Mouse (Mus musculus) urinary bladder, adult 18-20 months (tissue): Measurements from ENCODE around the gene Sh2b2.

ENCODE experiments used
- DNase-seq, 2 experiments: peaks; one replicate each; pipeline ENCODE4 v3.0.0; 2022; ENCODE audit warnings: low spot score in 2 of 2, mixed read lengths in 2 of 2

The Sh2b2 gene

DNA sequence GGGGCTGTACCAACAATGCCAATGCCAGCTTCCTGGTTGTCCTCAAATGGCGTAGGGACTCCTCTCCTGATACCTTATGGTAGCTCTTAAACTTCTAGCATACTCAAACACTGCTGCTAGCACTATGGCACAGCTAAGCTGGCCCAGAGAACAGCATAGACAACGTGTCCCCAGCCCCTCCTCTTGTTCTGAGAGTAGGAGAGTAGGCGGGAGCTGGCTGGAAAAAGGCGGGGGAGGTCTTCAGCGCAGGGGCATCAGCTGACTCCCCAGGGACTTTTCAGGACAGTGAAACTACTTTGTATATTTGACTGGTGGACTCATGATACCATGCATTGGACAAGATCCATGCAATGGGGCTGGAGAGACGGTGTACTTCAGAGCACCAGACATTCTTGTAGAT is 64.3 kb downstream of the Sh2b2 start:
- no peak for DNase-seq

GRCm38 (mm10) chr5:136181197-136181596 is 65.2 kb downstream of the Sh2b2 start:
- no peak for DNase-seq

DNA sequence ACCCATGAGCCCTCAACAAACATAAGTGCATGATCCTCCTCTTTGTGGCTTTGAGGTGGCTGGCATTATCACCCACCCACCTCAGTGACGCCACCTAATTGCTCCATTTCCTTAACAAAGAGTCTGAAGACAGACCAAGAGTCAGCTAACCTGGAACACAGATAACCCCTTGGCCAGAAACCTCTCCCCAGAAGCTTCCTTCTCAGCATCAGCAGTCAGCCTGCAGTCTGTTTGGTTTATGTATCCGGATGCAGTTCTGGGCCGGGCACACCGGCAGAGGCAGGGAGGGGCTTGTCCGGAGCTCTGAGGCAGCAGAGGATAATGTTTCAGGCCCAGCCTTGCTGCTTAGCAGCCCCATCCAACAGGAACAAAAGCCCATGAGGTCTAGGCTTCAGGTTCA is 66.8 kb downstream of the Sh2b2 start:
- DNase-seq: no peak

GRCm38 (mm10) chr5:136173606-136174463 is 72.5 kb downstream of the Sh2b2 start:
- peak; percentile 33 to 51 for DNase-seq

DNA sequence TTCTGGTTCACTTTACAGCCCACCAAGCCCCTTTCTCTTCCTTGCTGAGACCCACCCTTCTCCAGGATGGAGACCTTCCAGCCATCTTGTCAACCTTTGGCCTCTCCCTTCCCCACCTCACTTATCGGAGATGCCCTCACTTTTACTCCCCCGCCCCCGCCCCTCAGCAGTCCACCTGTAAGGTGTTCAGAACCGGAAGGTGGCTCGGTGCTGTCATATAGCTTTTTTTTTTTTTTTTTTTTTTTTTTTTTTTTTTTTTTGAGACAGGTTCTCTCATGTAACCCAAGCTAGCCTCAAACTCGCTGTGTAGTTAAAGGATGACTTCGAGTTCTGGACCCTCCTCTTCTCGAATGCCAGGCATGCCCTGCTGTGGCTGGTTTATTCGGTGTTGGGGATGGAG is 73.4 kb downstream of the Sh2b2 start:
- DNase-seq: no peak

DNA sequence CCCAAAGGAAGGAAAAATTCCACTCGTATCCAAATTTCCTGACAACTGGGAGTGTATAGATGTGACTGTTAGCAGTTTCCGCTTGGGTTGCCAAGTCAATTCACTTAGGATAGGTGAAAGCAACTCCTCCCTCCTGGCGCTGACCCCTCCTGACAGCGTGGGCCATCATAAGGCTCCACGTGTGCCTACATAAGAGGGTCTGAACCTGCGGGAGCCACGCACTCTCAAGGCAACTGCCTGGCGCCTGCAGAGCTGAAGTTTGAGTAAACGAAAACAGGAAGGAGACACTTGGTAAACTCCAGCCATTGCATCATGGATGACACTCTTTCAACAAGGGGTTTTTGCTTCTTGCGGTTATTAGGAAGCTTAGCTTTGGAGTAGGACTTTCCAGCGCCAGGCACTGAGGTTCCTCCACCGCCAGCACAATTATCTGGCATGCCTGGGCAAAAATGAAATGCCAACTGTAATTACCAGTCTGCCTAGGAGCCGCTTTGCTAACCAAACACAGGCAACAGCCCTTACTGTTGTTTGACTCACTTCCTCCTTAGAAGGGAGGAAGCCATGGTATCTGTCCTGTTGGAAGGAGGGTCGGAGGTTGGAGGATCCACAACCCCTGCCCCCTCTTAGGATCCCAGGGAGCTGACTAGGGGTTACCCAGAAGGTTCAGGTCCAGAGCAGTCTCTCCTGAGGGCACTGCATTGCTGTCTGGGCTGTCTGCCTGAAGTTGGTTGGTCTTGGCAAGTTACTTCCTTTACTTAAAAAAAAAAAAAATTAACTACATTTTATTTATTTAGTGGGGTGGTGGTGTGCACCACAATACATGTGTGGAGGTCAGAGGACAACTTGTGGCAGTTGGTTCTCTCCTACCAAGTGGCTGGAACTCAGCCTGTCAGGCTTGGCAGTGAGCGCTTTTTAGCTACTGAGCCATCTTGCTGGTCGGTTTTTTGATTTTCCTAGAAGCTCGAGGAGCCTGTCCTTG is 74.7 kb downstream of the Sh2b2 start:
- DNase-seq: peak; percentile 25 to 52

DNA sequence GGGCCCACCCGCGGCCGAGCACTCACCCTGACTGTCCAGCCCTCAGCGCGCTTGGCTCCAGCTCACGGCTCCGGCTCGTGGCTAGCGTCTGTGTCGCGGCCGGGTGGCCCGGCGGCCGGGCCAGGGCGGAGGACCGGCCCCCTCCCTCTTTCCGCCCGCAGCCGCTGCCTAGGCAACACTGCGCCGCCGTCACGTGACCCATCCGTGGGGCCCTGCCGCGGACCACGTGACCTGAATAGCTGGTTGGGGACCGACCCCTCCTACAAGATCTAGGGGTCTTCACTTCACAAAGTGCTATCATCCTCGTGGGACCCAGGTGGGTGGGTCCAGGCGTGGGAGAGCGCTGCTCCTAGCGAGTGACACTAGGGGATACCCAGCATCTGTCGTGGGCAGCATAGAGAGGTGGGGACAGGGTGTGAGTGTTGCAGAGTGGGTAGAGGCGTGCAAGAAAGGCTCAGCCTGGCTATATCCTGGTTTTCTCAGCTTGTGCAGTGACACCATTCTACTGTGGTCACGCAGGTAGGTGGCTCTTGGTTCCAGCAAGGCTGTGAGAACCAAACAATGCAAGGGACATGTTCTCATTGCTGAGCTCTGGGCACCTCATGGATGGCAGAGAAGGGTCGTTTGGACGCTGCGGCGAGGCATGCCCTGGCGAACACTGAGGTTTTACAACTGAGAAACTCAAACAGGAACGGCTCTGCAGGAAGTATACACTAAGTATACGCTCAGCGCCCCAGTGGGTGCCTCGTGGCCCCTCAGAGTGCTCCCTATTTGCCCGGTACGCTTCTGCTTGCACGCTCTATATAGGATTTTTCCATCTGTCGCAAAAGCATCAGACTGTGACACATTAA is 75.6 kb downstream of the Sh2b2 start, which contains the start of gene Orai2:
Gene Orai2 (minus strand): TSS at position 202 of the 851 bp plus-strand sequence.
- DNase-seq: peak; percentile 74 to 82

DNA sequence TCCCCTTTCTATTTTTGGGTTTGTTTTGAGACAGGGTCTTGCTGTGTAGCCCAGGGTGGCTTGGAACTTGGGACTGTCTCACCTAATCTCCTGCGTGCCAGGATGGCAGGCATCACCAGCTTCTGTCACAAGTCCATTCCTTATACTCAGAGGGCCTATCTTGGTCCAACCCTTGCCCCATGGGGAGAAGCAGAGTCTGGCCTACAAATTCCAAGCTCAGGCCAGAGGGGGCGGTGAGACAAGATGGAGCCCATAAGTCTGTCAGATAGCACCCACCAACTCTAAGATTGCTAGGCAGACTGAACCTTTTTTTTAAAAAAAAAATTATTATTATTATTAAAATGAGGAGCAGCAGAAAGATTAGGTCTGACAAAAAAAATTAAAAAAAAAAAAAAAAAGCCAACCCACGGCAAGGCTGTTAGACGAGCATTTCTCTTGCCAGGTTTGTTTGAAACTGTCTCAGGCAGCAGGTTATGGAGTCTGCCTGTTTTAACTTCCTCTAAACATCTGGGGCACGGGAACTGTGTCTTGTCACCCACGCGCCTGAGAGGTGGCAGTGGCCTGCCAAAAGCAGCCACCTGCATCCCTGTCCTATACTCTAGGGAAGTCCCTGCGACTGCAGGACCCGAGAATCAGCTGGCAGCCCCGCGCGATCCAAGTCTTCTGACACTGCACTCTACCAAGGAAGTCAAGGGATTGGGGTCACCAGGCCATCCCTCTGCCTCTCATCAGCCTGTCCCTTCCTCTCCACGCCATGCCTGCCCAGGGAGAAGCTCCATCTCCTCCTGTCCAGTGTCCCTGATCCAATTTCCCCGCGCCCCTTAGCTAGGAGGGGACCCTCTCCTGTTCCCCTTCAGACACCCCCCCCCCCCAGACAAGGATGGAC is 76.5 kb downstream of the Sh2b2 start:
- DNase-seq: no peak
